Mouse (Mus musculus) forebrain, embryonic 10.5 days (tissue): ENCODE measurements around the gene Tlnrd1. TPM values are rescaled to one million over a fixed set of nuclear protein-coding genes. Genes with fewer than 3 reads are reported as not detected.
A peak's percentile ranks its signal among the peaks of the same experiment; 100 is the strongest.

Source experiments
- DNase-seq: peaks from one replicate; pipeline ENCODE4 v3.0.0-alpha.2; 2017; ENCODE audit warnings: low spot score; ENCODE audit errors: extremely low spot score
- H3K27ac ChIP-seq: fragments of 300-500 bp; sonication (generic); 2 replicates; pipeline ENCODE4 v1.5.1; 2016; ENCODE audit warnings: mild to moderate bottlenecking
- H3K27me3 ChIP-seq: fragments of 300-500 bp; sonication (generic); 2 replicates; pipeline ENCODE4 v1.6.1; 2016; ENCODE audit warnings: mild to moderate bottlenecking; ENCODE audit not compliant: poor library complexity, severe bottlenecking
- H3K36me3 ChIP-seq: fragments of 300-500 bp; sonication (generic); replicated peaks from 2 replicates; pipeline ENCODE4 v1.6.1; 2016; ENCODE audit warnings: mild to moderate bottlenecking, moderate library complexity
- H3K4me1 ChIP-seq: fragments of 300-500 bp; sonication (generic); 2 replicates; pipeline ENCODE4 v1.6.1; 2016
- H3K4me3 ChIP-seq: fragments of 300-500 bp; sonication (generic); 2 replicates; pipeline ENCODE4 v1.5.1; 2016; ENCODE audit warnings: mild to moderate bottlenecking, moderate library complexity
- H3K9me3 ChIP-seq: fragments of 300-500 bp; sonication (generic); 2 replicates; pipeline ENCODE4 v1.6.1; 2016; ENCODE audit warnings: mild to moderate bottlenecking, moderate library complexity
- WGBS: fragments of 180-500 bp; shearing (Covaris S2); methylation state at CpG from one replicate; pipeline ENCODE4 v1.1.7; 2016; 5-methylcytosine and 5-hydroxymethylcytosine counted together
- polyA plus RNA-seq: library from polyadenylated mRNA; unstranded; fragments of >200 nt; fragmentation: Nextera tagmentation; extraction: Ambion mirVana; gene quantifications from 2 replicates; pipeline ENCODE4 v1.2.1, GENCODE M21; 2016

Tlnrd1 gene
- polyA plus RNA-seq, 1 experiment from 2014 or later, result 7.6 TPM

DNA sequence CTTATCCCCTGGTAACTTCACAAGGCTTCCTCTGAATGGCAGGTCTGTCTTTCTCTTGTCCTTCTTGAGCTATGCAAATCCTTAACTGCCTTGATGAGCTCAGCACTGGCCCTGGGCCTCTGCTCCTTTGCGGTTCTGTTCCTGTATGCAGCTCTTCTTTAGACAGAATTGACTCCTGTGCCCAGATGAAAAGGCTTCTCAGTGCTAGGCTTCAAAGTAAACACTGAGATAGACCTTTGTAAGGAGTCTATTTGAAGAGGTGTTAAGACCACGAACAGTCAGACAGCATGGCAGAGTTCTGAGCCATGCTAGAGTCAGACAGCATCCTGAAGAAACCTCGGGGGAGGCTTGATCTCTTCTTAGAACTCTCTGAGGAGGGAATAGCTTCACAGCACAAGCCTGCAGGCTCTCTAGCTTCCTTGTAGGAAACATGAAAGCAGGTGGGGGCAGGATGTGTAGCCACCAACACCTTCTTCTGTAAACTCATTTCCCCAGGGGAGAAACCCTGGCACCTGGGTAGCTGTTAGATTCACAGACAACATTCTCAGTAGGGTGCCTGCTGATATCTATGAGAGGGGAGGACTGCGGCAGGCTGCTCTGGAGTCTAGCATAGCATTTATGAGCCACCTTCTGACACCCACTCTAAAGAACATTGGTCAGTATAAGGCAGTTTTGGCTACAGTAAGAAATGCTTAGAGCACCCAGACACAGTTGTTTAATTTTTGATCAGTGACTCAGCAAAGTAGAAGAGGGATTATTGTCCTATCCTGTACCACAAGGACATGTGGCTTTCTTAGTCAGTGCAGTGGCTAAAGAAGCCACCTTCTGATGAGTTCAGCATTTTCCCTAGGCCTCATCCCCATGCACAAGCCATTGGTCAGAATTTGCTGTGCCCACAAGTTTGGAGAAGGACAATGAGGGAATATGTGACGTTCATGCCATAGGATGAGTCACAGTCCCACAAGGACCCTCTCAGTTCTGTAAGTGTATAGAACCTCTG lies 31.4 kb downstream of the Tlnrd1 start:
- Histone ChIP-seq H3K36me3 (no peaks in the 10 kb centered on the region), H3K27me3 (no peaks in the 10 kb centered on the region), H3K4me1 (peaks cover 14% of the 10 kb centered on the region), H3K27ac (no peak overlapping the region), H3K4me3 (no peak overlapping the region), H3K9me3 (no peaks in the 10 kb centered on the region)
- 41% methylated on average over 5 of the region's 5 CpGs for WGBS
- no peak for DNase-seq

DNA sequence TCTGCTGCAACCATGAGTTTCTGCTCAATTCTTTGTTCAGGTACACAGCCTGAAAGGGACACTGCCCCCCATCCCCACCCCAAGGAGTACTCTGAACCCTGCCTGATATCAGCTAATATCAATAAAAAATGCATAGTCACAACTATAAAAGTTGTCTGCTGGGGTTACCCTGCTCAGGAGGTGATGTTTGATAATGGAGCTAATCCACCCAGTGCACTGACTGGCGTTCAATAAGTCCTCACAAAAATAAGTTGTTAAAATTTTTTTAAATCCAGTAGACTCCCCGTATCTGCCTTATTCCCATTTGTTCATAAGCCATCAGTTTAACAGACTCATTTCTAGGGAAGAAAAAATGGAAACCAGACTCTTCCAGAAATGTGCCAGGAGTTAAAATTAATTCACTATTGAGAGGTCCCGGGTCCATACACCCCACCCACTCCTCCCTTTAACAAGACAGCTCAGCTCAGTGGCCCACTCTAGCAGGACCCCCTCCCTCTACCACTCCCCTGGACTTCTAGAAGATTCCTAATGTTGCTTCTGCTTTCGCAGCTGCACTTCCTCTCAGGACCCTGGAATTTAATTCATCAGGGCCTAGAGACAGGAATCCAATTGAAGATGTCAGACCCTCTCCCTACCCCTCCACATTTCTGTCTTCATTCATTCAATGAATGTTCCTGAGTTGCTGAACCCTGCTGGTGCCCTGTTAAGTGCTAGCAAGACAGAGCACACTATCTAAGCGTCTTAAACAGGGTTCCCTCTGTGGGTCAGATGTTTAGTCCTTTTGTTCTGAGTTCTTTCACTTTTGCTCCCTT lies 32.3 kb downstream of the Tlnrd1 start:
- Histone ChIP-seq H3K27ac (no peak overlapping the region), H3K4me1 (peaks cover 23% of the 10 kb centered on the region), H3K27me3 (no peaks in the 10 kb centered on the region), H3K4me3 (no peak overlapping the region), H3K36me3 (no peaks in the 10 kb centered on the region), H3K9me3 (no peaks in the 10 kb centered on the region)
- DNase-seq, result no peak
- 60% methylated on average over 5 of the region's 5 CpGs for WGBS

DNA sequence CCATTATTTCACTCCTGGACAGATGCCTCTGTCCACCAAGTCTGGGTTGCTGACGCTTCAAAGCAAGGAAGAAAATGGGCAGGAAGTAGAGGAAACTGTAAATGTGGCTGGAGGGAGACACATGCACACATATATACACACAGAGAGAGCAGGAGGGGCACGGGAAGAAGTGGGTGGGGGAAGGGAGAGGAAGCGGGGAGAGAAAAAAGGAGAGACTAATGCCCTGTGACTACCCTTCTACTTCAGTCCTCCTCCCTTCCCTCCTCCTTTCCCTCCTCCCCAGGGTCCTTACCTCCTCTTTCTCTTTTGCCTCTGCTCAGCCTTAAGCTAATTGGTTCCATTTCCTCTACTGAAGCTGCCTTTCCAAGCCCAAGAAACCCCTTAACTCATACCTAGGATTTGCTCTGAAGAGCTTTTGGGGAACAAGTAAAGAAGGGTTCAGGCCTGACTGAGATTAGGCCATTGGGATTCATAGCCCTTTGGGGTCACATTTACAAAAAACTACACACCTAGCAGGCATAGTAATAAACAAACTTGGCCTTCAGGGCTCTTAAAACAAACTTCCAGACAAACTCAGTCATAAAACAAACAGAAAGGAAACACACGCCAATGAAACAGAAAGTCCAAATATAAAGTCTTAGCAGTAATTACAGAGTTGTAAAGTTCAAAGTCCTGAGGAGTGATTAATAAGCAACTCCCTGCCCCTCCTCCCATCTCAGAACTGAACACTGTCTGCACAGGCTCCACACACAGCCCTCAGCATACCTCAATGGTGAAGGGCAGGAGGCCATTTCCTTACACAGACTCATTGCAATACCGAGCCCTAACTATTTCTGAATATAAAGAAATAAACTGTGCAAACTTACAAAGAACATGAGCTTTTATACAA lies 36.7 kb downstream of the Tlnrd1 start:
- DNase-seq, result no peak
- no peaks in the 10 kb centered on the region for H3K27me3 ChIP-seq
- no peaks in the 10 kb centered on the region for H3K36me3 ChIP-seq
- no peaks in the 10 kb centered on the region for H3K9me3 ChIP-seq
- 77% methylated on average over 5 of the region's 5 CpGs for WGBS
- peaks cover 22% of the 10 kb centered on the region for H3K4me1 ChIP-seq
- peak overlapping the region; percentile 48; the same call in 1 of the 2 replicates for H3K27ac ChIP-seq
- no peak overlapping the region for H3K4me3 ChIP-seq

DNA sequence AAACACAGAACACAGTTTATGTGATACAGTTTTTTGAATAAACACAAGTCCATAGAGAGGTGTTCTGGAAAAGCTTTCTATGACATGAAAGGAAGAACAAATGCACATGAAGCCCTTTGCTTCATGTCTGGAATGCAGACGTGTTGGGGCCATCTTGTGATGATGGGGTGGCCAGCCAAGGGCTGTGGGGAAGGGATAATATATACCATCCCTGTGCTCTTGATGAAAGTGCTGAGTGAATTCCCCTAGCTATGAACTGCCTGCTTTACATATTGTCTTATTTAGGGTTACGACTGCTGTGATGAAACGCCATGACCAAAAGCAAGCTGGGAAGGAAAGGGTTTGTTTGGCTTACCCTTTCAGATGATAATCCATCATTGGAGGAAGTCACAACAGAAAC lies 39.3 kb downstream of the Tlnrd1 start:
- H3K27ac ChIP-seq, result no peak overlapping the region
- no peak overlapping the region for H3K4me3 ChIP-seq
- H3K27me3 ChIP-seq, result no peaks in the 10 kb centered on the region
- H3K9me3 ChIP-seq, result no peaks in the 10 kb centered on the region
- H3K36me3 ChIP-seq, result no peaks in the 10 kb centered on the region
- WGBS, result 90% methylated on average over 3 of the region's 3 CpGs
- DNase-seq, result no peak
- peaks cover 19% of the 10 kb centered on the region for H3K4me1 ChIP-seq

DNA sequence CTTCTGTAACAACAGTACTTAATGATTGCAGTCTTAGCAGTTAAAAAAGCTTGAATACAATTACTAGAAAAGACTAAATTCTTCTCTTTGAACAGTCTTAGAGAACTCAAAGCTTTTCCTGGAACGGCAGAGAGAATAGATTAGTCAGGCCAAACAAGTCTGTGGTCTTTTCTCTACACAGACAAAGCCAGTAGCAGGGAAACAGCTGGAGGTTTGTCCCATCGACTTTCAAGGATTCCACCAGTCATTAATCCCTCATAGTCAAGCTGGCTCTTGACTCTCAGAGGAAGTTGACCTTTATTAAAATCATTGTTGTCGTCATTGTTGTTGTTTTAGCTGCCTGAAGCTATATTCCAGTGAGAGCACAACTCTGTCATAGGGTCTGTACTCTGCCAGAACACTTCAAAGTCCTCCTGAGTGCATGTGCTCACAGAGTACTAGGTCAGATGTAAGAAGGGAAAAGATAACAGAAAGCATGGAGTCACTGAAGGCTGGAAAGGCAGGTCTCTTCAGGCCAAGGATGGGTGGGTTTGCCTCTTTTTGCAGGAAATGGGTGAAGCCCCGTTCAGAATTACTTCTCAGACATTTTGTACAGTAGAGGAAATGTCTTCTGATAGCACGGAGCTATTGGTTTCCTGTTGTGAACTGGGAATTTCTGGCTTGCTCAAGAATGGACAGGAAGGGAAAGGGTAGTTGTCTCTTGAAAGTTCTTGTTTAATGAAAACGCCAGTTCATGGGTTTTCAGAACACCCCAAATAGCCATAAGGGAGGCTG lies 41.4 kb downstream of the Tlnrd1 start:
- Histone ChIP-seq H3K36me3 (no peaks in the 10 kb centered on the region), H3K9me3 (no peaks in the 10 kb centered on the region), H3K4me1 (peaks cover 15% of the 10 kb centered on the region), H3K4me3 (no peak overlapping the region), H3K27ac (no peak overlapping the region), H3K27me3 (no peaks in the 10 kb centered on the region)
- DNase-seq, result no peak
- 57% methylated on average over 6 of the region's 6 CpGs for WGBS

DNA sequence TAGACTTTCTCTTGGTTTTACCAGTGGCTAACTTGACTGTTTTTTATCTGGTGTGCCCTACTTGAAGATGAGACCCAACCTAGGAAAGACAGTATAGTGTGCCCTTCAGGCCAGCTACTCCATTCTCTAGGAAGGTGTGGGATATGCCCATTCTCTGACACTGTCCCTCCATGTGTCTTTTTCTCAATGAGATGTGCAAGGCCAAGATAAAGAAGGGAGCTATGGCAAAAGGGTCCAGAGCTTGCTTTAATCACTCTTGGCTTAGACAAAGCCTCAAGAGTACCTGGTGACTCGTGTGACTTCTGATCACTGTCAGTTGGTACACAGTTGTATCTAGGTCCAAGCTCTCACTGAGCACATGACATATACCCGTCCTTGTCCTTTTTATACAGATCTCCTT lies 44.0 kb downstream of the Tlnrd1 start:
- no peaks in the 10 kb centered on the region for H3K36me3 ChIP-seq
- WGBS, result 94% methylated on average over 2 of the region's 2 CpGs
- no peaks in the 10 kb centered on the region for H3K27me3 ChIP-seq
- H3K9me3 ChIP-seq, result no peaks in the 10 kb centered on the region
- H3K4me3 ChIP-seq, result no peak overlapping the region
- no peak overlapping the region for H3K27ac ChIP-seq
- DNase-seq, result no peak
- H3K4me1 ChIP-seq, result peaks cover 5% of the 10 kb centered on the region; the same call in 1 of the 2 replicates

DNA sequence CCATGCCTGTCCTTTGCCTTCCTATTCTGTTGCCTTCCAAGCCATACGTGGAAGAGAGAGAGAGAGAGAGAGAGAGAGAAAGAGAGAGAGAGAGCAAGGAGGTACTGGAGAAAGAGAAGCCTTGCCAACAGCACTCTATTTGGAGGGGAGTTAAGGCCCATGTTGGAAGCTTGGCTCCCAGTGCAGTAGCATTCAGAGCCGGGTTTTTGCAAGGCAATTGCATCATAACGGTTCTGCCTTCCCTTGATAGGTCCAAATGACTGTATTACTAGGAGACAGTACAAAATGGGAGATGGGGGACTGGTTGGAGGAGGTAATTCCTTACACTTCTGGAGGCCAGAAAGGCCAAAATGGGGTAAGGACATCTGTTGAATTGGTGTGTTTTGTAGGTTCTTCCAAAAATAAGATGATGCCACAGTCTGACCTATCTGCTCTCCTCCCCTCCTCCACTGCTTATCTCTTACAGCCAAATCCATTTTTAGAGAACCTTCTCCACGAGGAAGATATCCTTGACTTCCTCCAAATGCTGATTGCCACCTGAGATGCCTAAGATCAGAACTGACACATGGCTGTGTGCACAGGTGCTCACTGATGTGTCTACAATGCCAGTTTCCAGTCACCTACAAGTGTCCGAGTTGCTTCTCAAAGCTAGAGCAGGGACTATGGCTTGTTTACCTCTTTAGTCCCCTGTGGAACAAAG lies 45.4 kb downstream of the Tlnrd1 start:
- no peaks in the 10 kb centered on the region for H3K27me3 ChIP-seq
- H3K4me1 ChIP-seq, result peaks cover 5% of the 10 kb centered on the region; the same call in 1 of the 2 replicates
- H3K9me3 ChIP-seq, result no peaks in the 10 kb centered on the region
- no peaks in the 10 kb centered on the region for H3K36me3 ChIP-seq
- WGBS, result 81% methylated on average over 5 of the region's 5 CpGs
- DNase-seq, result no peak
- H3K27ac ChIP-seq, result no peak overlapping the region
- H3K4me3 ChIP-seq, result no peak overlapping the region

Other genes with a start within 250 kb of the Tlnrd1 start
- 0.76 and 0.95 TPM in 2 replicates for gene Il16, start 138.6 kb downstream of the Tlnrd1 start, polyA plus RNA-seq
- 0.12 TPM in 1 of 2 replicates, not detected in the other for gene Cfap161, start 89.4 kb downstream of the Tlnrd1 start, polyA plus RNA-seq
- gene Mesd, start 161 bp upstream of the Tlnrd1 start, polyA plus RNA-seq, result 102 and 106 TPM in 2 replicates
- gene Cemip, start 202.2 kb upstream of the Tlnrd1 start, polyA plus RNA-seq, result 0.12 and 0.14 TPM in 2 replicates